Mouse (Mus musculus) monocyte, adult 2 months (primary cell): ENCODE results near the gene Car4.

ENCODE experiments used
- DNase-seq, 2 experiments: peaks; one replicate each; pipeline ENCODE4 v3.0.0; 2022; ENCODE audit warnings: low spot score in 2 of 2, low read depth in 1 of 2

The Car4 gene

GRCm38 (mm10) chr11:84992996-84993395, 35.4 kb downstream of the Car4 start:
- DNase-seq, result no peak

GRCm38 (mm10) chr11:84995241-84995640, 37.7 kb downstream of the Car4 start:
- DNase-seq, result no peak

- peak; percentile 40 to 76 for DNase-seq
Observed at GRCm38 (mm10) chr11:85003566-85003965, 46.0 kb downstream of the Car4 start.

GRCm38 (mm10) chr11:85013121-85013520, 55.5 kb downstream of the Car4 start:
- no peak for DNase-seq
